Mouse (Mus musculus) left cerebral cortex, adult 18-20 months (tissue): Measurements from ENCODE around the gene Ahcyl2. TPM values are rescaled to one million over a fixed set of nuclear protein-coding genes. Genes with fewer than 3 reads are reported as not detected.

Source experiments
- DNase-seq, 2 experiments: peaks; one replicate each; pipeline ENCODE4 v3.0.0; 2021 to 2022; ENCODE audit warnings: low spot score in 2 of 2, mixed read lengths in 1 of 2
- total RNA-seq, 2 experiments: library from RNA; stranded (reverse); gene quantifications; 2 replicates each; pipeline ENCODE4 v1.2.3; 2021

The Ahcyl2 gene
- total RNA-seq, 2 experiments from 2014 or later: 136 to 139 TPM

DNA sequence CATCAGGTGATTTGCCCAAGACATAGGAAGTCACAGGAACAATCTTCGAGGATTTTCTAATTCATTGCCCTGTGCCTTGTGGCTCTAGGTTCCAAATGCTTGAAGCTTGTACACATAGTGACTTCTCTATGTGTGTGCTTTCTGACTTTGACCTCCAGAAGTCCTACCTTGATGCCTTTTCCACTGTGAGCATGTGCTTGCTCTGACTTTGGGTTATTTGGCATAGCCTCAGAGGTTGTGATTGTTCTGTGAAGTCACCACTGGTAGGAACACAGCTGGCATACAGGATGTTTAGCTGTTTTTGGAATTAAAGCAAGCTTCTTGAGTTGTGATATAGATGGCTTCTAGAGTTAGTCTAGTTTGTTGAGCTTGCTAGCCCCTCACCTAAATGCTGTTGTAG lies 82.3 kb downstream of the Ahcyl2 start:
- no peak for DNase-seq

DNA sequence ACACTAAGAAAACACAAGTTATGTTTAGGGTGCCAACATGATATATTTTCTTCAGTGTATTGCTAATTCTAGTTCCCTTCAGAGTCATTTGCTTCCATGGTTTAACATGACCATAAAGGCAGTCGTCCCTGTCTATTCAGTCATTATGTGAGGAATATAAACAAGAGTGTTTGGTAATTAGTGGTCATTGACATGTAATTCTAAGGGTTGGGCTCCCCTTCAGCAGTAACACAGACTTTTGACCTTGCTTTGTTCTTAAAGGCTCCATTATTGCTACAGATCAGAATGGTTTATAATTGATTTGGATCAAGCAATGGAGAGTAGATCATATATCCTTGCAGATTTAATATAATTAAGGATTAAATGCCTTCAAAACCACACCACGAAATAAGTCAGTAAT lies 82.9 kb downstream of the Ahcyl2 start:
- no peak for DNase-seq

DNA sequence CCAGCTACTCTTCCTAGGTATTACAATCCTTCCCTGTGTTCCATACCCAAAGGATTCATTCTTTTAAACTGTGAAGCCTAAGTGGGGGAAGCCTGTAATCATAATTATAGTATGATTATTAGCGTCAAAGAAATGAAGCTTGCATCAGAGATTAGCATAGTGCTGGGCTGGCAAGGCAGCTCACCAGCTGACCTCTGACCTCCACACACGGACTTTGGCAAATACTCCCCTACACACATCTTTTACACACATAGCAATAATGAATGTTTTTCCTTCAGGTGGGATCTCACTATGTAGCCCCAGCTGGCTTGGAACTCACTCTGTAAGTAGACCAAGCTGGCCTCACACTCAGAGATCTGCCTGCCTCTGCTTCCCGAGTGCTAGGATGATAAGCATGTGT lies 84.1 kb downstream of the Ahcyl2 start:
- no peak for DNase-seq

DNA sequence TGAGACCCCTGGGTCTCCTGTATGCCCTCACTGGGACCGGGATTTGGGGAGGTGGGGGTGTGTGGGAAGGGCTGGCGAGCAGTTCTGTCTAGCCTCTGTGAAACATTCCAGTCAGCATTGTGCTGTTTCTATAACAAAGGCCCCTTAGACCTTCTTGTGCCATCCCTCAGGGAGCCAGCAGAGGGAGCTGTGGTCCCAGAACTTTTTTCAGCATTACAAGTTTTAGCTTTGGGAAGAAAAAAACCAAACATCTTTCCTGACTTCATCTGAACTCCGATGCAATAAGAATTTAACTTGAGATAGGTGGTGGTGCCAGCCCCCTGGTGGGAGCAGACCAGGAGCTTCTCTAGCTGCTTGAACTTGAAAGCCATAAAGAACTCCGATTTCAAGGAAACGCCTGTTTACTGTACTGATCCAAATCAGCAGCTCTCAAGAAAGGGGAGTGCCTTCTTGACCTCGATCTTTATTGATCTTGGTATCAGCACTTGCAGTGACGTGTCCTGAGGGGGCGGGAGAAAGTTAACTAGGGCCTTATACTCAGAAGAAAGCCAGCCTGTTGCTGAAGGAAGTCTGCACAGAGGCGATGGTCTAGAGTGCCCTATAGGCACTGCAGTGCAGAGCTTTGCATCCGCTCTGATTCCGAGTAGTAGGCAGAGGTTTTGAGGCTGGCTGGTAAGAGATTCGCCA lies 85.5 kb downstream of the Ahcyl2 start:
- peak; percentile 81 to 86 for DNase-seq

DNA sequence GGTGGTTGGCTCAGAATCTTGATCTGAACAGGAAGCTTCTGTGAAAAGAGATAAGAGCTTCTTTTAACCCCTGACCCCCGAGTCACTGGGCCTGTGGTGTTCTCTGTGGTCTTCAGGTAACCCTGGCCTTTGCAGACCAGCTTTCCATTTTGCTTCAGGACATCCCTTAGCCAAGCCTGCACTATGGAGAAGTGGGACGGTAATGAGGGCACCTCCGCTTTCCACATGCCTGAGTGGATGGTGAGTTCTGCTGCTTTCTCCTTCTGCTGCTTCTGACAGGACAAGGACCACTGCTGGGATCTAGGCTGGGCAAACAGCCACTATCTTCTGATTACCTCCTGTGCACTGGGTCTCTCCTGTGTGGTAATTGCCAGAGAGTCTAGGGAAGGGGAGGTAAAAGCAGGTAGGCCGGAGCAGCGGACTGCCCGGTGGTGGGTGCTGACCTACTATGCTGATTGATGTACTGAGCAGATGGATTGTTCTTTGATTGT lies 86.1 kb downstream of the Ahcyl2 start:
- DNase-seq: no peak

DNA sequence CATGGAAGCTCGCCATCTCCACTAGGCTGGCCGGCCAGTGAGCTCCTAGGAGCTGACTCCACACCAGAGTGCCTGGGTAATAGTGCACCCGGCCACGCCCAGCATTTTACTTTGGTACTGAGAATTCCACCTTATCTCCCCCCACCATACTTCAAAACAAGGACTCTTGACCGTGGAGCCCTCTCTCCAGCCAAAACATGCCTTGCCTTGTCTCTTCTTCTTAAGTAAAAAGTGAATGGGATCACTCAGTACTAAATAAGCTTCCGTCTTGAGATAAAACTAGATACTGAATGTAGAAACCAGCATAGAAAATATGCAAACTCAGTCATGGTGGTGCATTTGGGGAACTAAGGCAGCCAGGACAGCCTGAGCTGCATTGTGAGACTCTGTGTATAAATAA lies 90.8 kb downstream of the Ahcyl2 start:
- DNase-seq: no peak

DNA sequence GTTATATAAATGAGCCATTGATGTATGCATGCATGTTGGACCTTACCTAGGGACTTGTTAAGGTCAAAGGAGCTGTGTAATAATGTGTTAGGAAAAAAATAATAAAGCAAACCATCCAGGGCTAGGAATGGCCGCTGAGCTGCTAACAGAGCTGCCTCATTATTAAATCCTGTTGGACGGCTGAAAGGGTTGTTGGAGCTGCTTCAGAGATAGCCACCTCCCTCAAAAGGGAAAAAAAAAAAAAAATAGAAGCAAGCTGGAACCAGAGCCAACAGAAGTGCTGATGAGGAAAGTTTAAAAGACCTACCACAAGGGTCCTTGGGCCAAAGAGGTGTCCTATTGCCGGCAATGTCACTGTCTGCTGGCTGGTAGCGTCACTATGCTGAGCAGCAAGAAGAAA lies 91.5 kb downstream of the Ahcyl2 start:
- no peak for DNase-seq

DNA sequence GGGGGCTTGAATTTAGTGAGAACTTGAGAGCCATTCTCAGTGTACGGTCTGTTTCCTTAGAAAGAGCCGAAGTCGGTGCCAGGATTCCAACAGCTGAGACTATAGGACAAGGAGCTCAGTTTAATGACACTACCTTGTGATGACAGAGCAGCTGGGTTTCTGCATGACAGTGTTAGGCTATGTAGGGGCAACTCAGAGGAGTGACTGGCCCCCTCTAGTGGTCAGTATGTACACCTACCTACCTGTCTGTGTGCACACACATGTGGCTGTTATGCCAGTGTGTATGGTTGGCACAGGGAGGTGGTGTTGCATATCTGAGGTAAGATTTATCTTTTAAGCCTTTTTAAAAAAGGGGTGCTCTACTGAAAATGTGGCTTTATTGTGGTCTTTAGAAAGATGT lies 92.4 kb downstream of the Ahcyl2 start:
- DNase-seq: no peak

DNA sequence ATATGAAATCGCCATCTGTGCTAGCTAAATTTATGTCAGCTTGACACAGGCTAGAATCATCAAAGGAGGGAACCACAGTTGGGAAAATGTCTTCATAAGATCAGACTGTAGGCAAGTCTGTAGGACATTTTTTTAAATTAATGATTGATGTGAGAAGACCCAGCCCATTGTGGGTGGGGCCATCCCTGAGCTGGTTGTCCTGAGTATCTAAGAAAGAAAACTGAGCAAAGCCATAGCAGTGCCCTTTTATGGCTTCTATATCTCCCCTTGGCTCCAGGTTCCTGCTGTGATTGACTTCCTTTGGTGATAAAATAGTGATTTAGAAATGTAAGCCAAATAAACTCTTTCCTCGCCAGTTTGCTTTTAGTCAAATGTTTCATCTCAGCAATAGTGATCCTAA lies 97.1 kb downstream of the Ahcyl2 start:
- DNase-seq: no peak

DNA sequence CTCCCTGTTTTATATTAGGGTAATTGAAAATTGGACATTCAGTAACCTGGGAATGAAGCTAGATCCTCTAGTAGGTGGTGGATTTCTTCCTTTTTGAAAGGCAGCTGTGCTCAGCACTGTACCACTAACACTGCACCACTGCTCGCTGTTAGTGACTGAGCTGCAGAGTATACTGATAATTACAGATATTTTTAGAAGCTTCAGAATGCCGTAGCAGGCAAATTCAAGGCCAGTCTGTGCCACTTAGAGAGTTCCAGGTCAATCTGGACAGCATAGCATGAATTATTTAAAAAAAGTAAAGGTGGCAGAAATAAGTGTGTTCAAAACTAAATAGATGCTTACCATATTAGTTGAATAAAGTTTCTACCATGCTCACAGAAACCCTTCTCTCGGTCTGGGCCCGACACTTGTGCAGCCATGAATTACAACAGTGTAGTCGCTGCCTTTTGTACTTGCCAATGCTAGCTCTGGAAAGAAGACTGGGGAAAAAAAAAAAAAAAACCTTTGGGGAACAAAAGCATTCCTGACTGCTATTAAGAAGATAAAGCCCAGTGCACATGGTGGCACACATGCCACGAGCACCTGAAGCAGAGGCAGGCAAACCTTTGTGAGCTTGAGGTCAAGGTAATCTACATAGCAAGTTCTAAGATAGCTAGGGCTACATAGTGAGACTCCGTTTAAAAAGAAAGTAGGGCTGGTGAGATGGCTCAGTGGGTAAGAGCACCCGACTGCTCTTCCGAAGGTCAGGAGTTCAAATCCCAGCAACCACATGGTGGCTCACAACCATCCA lies 99.3 kb downstream of the Ahcyl2 start:
- no peak for DNase-seq

DNA sequence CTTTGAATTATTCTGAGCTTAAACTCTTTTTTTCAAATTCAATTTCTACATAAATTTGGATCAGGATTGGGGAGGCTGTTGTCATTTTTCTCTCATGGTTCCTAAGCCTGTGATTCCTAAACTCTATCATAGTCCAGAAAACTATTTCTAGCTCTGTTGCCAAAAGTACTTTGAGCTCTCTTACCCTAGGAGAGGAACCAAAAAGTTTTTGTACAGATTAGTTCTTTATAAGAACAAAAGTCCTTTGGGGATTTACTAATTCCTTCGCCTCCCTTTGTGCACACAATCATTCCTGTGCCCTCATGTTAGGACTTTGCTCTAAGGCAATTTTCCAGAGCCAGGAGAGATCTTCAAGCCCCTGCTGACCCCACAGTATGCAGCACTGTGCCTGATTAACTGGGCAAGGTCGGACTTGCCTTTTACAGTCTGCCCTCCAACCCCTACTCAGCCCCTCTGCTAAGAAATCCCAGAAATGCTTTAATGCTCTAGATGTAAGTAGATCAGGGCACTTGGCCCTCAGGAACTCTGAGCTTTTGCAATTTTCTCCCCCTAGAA lies 100.6 kb downstream of the Ahcyl2 start:
- DNase-seq: no peak

DNA sequence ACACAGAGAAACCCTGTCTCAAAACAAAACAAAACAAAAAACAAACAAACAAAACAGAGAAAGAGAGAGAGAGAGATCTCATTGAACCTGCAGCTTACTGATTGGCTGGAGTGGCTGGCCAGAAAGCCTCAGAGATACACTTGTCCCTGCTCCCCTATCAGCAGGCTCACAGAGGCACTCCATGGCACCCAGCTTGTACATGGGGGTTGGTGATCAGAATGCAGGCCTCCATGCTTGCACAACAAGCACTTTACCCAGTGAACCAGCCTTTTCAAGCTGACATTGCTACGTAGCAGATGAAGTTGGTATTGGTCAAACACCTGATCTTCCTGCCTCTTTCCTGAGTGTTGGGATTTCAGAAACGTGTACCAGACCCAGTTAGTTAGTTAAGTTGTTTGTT lies 105.8 kb downstream of the Ahcyl2 start:
- no peak for DNase-seq

DNA sequence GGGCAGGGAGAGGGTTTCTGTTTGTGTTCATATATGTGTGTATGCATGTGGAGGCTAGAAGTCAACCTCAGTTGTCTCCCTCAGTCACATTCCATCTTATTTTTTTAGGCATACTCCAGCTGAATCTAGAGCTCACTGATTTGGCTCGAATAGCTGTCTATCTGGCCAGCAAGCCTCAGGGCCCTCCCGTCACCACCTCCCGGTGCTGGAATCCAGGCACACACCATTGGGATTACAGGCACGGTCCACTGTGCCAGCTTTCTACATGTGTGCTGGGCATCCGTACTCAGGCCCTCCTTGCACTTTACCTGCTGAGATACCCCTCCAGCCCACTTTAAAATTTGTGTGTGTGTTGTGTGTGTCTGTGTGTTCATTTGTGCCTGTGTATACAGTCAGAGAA lies 107.8 kb downstream of the Ahcyl2 start:
- DNase-seq: no peak

DNA sequence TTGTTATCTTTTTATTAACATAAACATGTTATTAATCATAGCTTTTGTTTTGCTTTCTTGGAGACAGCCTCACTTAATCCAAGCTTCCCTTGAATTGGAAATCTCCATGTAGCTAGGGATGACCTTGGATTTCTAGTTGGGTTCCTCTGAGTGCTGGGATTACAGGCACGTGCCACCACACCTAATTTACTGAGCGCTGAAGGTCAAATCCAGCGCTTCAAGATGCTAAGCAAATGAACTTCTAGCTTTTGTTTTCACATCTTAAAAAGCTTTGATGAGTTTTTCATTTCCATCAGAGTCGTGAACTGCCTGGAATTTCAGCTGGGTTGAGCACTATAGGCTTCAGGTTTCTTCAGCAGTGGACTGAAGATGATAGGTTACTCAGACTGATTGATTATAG lies 109.0 kb downstream of the Ahcyl2 start:
- DNase-seq: no peak

DNA sequence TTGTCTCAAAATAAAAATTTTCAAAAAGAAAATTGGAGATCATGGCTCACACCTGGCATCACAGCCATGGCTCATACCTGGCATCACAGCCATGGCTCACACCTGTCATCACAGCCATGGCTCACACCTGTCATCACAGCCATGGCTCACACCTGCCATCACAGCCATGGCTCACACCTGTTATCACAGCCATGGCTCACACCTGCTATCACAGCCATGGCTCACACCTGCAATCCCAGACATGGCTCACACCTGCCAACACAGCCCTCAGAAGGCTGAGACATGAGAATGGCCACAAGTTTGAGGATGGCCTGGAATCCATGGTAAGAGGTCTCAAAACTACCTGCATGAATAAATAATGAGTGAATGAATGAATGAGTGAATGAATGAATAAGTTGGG lies 111.8 kb downstream of the Ahcyl2 start:
- DNase-seq: no peak

DNA sequence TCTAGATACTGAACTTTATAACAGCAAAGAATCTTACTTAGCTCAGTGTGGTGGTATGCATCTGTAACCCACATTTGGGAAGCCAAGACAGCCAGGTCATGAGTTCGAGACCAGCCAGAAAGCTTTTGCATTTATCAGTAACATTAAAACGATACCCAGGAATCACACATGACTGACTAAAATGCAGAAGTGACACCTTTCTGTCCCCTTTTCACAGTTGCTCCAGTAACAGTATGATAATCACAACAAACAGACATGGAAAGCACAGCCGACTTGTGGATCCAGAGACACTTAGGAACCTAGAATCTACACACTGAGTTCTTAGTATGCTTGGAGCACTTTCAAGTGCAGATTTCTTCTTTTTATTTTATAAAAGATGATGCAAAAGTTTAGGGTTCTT lies 113.0 kb downstream of the Ahcyl2 start:
- no peak for DNase-seq

DNA sequence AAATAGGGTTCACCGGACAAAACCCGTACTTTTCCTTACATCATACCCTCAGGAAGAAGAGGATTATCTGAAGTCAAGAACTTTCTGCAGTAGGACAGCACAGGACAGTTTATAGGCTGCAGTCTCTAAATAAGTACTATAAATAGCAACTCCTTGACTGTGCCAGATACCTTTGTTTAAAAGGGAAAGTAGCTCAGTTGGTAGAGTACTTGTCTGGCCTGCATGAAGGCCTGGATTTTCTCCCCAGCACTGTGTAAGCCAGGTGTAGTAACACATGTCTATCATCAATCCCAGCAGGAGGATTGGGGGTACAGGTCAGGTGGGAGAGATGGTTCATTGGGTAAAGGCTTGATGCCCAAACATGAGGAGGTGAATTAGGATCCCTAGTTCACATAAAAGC lies 114.1 kb downstream of the Ahcyl2 start:
- no peak for DNase-seq

DNA sequence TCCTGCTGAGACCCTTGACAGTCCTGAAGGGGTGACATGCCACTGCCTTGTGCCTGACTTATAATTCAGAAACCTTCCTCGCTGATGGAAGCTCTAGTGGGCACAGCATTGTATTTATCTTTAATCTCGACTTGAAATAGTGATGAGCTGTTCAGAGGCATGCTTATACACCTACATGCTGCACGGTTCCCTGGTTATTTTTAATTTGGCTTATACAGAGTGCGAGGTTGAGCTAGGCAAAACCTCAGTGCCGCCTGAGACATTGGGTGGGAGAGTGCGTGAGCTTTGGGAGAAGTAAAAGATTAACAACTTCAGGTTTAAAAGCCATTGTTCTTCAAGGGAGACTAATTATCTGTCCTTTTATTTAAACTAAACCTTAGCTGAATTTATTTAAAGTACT lies 115.1 kb downstream of the Ahcyl2 start:
- peak in 1 of 2 experiments; percentile 14 for DNase-seq

DNA sequence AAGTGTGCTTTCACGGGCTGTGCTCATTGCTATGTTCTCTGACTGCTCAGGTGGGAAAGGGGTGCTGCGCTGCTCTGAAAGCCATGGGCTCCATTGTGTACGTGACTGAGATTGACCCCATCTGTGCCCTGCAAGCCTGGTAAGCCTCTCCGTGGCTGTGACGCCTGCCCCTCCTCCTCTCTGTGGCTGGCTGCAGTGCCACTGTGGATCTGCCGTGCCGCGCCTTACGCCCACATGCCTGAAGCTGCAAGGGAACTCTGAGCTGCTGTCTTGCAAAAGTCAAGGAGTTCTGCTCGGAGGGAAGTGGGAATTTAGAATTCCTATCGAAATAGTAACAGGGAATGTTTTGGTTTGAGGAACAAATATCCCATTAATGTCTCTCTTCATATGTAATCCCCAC lies 123.3 kb downstream of the Ahcyl2 start:
- peak; percentile 65 to 79 for DNase-seq

DNA sequence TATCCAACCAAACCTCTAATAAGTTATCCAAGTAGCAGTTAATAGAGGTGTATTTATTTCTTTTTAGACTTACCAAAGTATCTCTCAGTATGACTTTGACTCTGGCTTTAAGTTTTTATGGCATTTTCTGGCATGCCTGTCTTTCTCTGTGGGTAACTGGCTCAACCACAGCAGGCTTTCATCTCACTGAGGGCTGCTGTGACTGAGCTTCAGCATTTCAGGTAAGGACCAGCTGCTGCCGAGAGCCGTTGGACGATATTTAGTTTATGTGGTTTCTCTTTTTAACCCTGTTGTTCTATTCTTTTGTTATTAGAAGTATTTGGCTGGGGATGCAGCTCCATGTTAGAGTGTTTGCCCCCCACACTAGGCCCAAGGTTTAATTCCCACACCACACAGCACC lies 129.2 kb downstream of the Ahcyl2 start:
- DNase-seq: no peak

DNA sequence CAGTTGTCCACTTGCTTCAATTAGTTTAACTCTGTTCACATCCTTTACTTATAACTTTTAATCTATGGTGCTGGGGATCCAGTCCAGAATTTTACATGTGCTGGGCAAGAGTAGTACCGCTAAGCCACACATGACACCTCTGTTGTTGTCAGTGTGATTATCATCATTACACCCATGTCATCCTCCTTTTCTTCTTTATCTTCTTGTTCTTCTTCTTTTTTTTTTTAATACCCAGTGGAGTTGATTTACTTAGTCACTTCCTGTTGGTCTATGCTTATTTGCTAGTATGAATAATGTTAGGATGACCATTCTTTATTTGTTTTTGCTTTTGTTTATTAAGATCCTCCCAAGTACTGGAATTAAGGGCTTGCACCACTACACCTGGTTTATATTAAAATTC lies 133.6 kb downstream of the Ahcyl2 start:
- no peak for DNase-seq

DNA sequence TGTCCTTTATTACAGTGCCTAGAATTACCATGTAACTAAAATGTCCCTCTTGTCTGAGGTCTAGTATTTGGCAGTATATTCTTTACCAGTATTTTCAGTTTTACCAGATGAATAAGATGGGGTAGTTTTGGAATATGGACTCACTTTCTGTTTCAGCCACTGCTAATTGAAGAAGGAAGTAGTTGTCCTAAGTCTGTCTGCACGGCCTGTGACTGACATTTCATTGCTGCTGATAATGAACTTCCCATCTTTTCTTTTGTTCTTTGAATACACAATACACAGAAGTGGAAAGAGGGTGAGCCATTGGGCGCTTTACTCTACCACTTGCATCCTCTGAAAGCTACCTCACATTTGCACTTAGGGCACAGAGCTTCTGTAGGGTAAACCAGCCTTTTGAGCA lies 134.4 kb downstream of the Ahcyl2 start:
- DNase-seq: no peak
